Mouse (Mus musculus): ENCODE measurements around the gene Ccdc102a.

Ccdc102a gene

DNA sequence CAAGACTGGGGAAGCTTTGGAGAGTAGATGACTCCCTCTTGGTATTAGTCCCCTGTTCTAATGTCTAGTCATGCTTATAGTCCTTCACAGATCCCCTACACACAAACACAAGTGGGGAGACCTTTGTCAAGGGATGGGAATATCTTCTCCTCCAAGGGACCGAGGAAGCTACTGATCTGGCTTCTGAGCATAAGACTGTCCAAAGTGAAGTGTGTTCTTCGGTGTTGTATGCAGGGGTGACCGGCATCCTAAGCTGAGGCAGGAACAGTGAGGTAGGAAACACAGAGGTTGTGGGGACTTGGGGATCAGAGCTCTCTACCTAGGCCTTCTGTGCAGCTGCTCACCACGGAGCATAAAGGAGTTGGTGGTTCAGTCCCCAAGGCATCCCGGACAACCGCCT is 4.3 kb upstream of the Ccdc102a start:
- DNase-seq (ENCODE audit: low read depth, low spot score) = no peak

DNA sequence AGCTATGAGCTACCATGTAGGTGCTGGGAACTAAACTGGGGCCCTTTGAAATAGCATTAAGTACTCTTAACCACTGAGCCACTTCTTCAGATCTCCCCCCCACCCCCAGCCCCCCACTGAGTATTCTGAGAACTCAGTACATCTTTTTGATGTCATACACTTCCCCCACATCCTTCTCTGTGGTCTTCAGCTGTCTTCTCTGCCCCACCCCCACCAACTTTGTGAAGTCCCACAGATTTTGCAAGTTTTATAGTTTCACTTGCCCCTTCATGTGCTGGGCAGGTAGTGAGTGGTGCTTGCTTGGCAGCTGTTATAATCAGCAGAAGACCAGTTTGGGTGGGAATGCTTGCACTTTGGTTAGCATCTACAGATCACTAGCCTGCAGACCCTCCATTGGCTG is 1.4 kb upstream of the Ccdc102a start:
- DNase-seq (ENCODE audit: low read depth, low spot score) = no peak

DNA sequence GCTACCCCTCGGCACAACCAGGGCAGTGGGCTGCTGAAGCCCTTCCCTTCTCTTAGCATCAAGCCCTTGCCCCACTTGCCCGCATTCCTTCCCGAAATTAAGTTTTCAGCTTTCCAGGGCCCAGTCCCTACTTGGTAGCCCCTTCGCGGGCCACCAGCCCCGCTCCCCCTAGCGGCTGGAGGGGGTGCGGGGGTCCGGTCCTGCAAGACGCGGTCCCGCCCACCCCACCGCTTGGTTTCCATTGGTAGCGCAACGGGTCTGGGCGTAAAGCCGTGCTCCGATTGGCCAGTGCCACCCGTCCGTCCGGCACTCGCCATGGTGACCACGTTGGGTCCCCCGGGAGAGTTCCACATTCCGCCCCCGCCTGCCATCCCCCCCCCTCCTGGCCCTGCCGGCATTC is 546 bp downstream of the Ccdc102a start:
- peak; percentile 65 for DNase-seq (ENCODE audit: low read depth, low spot score)

DNA sequence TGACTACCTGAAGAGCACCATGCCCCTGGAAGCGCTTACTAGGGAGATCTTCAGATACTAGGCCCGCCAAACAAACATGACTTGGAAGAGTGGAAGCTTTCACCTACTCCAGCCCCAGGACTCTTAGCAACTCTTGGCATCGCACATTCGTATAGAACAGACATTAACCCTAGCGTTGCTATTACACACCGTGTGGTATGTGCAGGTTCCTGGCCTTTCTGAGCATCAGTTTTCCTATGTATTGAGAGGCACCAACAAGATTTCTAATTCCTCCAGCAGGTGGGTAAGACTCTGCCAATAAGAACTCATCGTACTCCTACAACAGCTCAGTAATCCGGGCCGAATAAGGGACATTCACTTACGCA is 956 bp downstream of the Ccdc102a start:
- no peak for DNase-seq (ENCODE audit: low read depth, low spot score)

GRCm38 (mm10) chr8:94916311-94916959 is 1.5 kb downstream of the Ccdc102a start:
- DNase-seq (ENCODE audit: low read depth, low spot score) = no peak

- DNase-seq (ENCODE audit: low read depth, low spot score) = no peak
Measured at GRCm38 (mm10) chr8:94914701-94915101, 3.2 kb downstream of the Ccdc102a start.

DNA sequence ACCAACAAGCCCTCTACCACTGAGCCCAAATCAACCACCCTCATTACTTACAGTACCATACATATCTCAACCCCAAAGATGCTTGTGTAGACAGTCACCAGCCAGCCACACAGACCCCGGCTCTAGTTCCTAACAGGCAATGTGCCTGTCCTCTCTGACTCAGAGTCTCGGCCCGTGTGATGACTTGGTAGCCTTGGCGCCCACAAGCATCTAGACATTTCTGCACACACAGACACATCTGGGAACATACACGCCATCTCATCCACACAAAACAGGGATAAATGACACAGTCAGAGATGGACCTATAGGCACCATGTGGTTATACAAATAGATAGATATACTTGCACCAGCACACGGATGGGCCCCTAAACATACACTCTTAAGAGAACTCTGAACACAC is 3.6 kb downstream of the Ccdc102a start:
- no peak for DNase-seq (ENCODE audit: low read depth, low spot score)

- peak; percentile 56 for DNase-seq (ENCODE audit: low read depth, low spot score)
Measured at GRCm38 (mm10) chr8:94913061-94913660, 4.7 kb downstream of the Ccdc102a start.

DNA sequence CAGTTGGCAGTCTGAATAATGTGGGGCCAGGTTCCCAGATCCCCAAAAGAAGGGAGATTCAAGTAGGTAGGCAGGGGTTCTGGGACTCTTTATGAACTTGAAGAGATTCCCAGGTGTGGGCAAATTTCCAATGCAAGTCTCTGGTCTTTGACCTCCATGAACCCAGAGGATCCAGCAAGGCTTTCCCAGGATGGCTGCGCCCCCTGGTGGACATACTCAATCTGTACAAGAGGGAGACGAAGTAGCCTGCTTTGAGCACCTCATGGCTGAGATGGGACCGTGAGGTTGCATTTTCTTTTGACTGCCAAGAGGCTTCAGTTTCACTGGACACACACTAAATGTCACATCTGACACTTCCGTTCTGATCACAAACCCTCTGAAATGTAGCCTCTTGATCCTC is 9.1 kb downstream of the Ccdc102a start:
- DNase-seq (ENCODE audit: low read depth, low spot score) = peak; percentile 85

- peak; percentile 76 for DNase-seq (ENCODE audit: low read depth, low spot score)
Measured at GRCm38 (mm10) chr8:94907591-94908300, 10.2 kb downstream of the Ccdc102a start.

DNA sequence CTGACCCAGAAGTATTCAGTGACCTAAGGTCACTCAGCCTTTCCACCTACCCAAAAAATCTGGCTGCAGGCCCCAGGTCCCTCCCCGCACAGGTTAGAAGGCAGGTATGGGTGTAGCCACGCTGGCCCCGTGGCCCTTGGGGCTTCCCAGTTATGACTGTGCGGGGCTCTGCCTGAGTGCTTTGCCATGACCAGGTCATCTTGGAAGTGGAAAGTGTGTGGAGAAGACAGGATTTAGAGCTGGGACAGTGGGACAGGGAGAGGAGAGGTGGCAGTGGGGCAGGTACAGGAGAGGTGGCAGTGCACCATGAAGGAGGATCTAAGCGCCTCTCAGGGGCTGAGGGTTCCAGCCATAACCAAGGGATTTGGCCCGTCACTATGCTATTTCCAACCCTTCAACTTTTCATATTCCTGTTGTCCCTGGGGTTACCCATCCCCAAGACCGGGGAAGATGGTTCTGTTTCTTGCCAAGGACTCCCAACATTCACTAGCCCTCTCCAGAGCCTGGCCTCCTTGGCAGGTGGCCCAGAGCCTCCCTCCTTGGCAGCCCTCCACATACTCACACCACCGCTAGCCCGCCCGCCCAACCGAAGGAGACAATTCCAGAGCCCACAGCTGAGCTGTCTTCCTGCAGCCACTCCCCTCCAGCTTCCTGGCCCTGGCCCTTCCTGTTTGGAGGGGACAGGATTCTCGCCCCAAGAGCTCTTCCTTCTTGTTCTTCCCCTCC is 13.3 kb downstream of the Ccdc102a start:
- peak; percentile 32 for DNase-seq (ENCODE audit: low read depth, low spot score)

DNA sequence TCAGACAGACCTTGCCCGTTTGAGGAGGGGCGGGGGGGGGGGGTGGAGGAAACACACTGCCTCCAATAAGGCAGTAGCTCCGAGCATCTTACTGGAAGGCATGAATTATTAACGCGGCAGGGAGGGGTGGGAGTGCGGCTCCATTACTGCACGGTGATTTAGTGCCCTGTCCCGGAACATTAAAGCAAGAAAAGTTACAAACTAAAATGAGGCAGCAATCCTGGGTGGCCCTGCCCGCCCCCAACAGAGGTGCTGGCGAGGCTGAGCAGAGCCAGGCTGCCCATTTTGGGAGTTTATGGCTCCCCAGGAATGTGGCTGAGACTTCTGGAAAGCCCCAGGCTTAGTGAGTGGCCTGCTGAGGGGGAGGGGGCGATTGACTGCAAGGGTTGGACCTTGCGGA is 14.2 kb downstream of the Ccdc102a start:
- DNase-seq (ENCODE audit: low read depth, low spot score) = no peak

- DNase-seq (ENCODE audit: low read depth, low spot score) = no peak
Measured at GRCm38 (mm10) chr8:94901031-94901430, 16.9 kb downstream of the Ccdc102a start.

- no peak for DNase-seq (ENCODE audit: low read depth, low spot score)
Measured at GRCm38 (mm10) chr8:94900617-94901016, 17.3 kb downstream of the Ccdc102a start.

GRCm38 (mm10) chr8:94899262-94899661 is 18.6 kb downstream of the Ccdc102a start:
- DNase-seq (ENCODE audit: low read depth, low spot score) = no peak

DNA sequence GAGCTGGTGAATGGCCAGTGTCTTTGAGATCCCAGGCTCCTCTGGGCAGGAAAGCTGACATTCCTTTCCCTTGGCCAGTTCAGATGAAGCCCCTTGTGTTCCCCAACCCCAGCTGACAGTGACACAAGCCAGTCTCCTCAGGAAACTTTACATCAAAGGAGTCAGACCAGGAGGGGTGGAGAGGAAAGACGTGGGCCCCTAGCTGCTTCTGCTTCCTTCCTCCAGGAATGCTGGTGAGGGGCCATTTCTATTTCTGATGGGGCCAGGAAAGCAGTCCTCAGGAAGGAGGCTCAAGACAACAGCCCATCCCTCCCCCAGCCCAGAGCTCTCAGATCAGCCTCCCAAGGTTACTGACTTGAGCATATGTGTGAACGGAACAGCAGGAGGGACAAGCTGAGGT is 25.0 kb downstream of the Ccdc102a start:
- DNase-seq (ENCODE audit: low read depth, low spot score) = no peak

GRCm38 (mm10) chr8:94888383-94889036 is 29.4 kb downstream of the Ccdc102a start:
- no peak for DNase-seq (ENCODE audit: low read depth, low spot score)

DNA sequence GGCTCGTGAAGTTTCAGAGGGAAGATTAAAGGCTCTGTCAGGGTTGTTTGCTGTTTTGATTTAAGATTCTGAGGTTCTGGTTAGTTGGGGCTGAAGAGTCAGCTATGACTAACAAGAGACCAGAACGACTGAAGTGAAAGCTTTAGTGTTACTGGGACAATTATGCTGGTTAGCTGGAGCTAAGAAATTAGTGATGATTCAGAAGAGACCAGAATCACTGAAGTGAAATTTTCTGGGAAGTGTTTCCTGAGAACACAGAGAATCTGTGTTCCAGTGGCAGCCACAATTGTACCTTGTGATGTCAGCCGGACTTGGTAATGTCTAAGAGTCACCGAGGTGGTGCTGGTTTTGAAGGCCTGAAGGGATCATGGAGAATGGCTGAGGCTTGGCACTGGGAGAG is 37.2 kb downstream of the Ccdc102a start:
- DNase-seq (ENCODE audit: low read depth, low spot score) = no peak

- DNase-seq (ENCODE audit: low read depth, low spot score) = no peak
Measured at GRCm38 (mm10) chr8:94876820-94877219, 41.1 kb downstream of the Ccdc102a start.

- DNase-seq (ENCODE audit: low read depth, low spot score) = peak; percentile 75
Measured at GRCm38 (mm10) chr8:94876197-94876730, 41.6 kb downstream of the Ccdc102a start, which contains the start of gene Dok4. Dok4 (minus strand) TSS chr8:94876330.

GRCm38 (mm10) chr8:94875871-94876150 is 42.1 kb downstream of the Ccdc102a start:
- DNase-seq (ENCODE audit: low read depth, low spot score) = no peak
